In the genomic region with DNA sequence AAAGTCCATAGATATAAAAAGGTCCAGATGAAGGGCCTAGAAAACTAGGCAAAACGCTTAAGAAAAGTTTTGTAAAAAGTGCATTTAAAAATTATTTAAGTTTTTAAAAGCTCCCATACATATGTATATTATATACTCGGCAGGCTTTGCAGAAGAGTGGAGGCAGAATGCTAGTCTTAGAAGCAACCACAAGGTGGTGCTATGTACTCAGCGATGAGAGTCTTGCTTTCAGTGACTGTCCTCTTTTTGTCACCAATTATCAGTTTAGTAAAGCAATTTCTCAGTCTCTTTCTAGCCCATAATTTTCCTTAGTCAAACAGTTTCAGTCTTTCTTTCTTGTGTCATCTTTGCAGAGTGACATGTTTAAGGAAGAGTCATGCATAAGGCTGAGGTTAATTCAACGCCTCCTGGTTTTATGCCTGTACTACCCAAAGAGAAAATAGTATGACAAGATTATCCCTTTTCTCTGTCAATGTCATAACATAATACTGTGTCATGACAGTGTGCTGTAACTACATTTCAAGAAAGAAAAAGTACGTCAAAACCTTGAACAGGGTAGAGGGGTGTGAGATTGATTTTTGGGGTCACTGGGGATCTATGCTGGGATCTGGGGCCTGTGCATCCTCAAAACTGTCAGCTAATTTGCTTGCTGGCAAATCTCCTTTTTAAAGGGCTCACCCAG, we compare ENCODE assay signal across 8 mouse cellular contexts. TPM values are rescaled to one million over a fixed set of nuclear protein-coding genes. Genes with fewer than 3 reads are reported as not detected.
DNase-seq lines count a peak whose midpoint lies in the region; ATAC-seq and TF ChIP-seq lines count a peak whose summit lies in the region.

No protein-coding gene starts in this region.

- no peak for DNase-seq in forebrain, embryonic 11.5 days (ENCODE audit: low spot score)
- DNase-seq in forebrain, embryonic 10.5 days (ENCODE audit: extremely low spot score, low spot score) = no peak
- peak; percentile 50 for DNase-seq in cerebellum, adult 9-10 months
- DNase-seq in heart, postnatal 10 days = peak; percentile 54 to 65
- DNase-seq in layer of hippocampus, adult 9-10 months (ENCODE audit: low spot score) = peak; percentile 51
- peak; percentile 71 for DNase-seq in mesoderm, embryonic 11.5 days (ENCODE audit: low read depth, low spot score)
- DNase-seq in ovary, postnatal 36 days (ENCODE audit: low spot score) = no peak

- no peaks in the 10 kb centered on the region for H3K27me3 ChIP-seq in forebrain, embryonic 11.5 days (ENCODE audit: control insufficient read depth, insufficient read depth, low read length)
- no peaks in the 10 kb centered on the region for H3K27me3 ChIP-seq in forebrain, embryonic 10.5 days (ENCODE audit: poor library complexity, severe bottlenecking)
- no peaks in the 10 kb centered on the region for H3K27me3 ChIP-seq in E14TG2a.4 (ENCODE audit: insufficient read depth, low read length)

- TF ChIP-seq CTCF in E14TG2a.4 (conservative IDR thresholded peaks at IDR 0.05; ENCODE audit: low read length) = peak; percentile 63

- no peaks in the 10 kb centered on the region for H3K36me3 ChIP-seq in forebrain, embryonic 11.5 days (ENCODE audit: control insufficient read depth, insufficient read depth, low read length)
- H3K36me3 ChIP-seq in forebrain, embryonic 10.5 days (replicated peaks) = no peaks in the 10 kb centered on the region
- H3K36me3 ChIP-seq in E14TG2a.4 (ENCODE audit: insufficient read depth, low read length) = no peaks in the 10 kb centered on the region

- no peaks in the 10 kb centered on the region for H3K4me1 ChIP-seq in forebrain, embryonic 11.5 days (replicated peaks; ENCODE audit: control insufficient read depth, insufficient read depth, low read length)
- H3K4me1 ChIP-seq in forebrain, embryonic 10.5 days = no peaks in the 10 kb centered on the region
- no peaks in the 10 kb centered on the region for H3K4me1 ChIP-seq in E14TG2a.4 (replicated peaks; ENCODE audit: low read depth, low read length)

- 33% methylated on average over 5 of the region's 5 CpGs for WGBS in forebrain, embryonic 11.5 days
- WGBS in forebrain, embryonic 10.5 days = 37% methylated on average over 5 of the region's 5 CpGs

- H3K27ac ChIP-seq in forebrain, embryonic 11.5 days (ENCODE audit: low read depth, low read length) = no peak overlapping the region
- H3K27ac ChIP-seq in forebrain, embryonic 10.5 days = no peak overlapping the region

- H3K4me2 ChIP-seq in forebrain, embryonic 11.5 days (ENCODE audit: low read depth, low read length, severe bottlenecking) = no peak overlapping the region

- H3K4me3 ChIP-seq in forebrain, embryonic 11.5 days (ENCODE audit: low read depth, low read length) = no peak overlapping the region
- H3K4me3 ChIP-seq in forebrain, embryonic 10.5 days = no peak overlapping the region
- no peak overlapping the region for H3K4me3 ChIP-seq in E14TG2a.4 (replicated peaks; ENCODE audit: low read length)

- intact Hi-C loops in heart, postnatal 10 days (cut with DNase I) = loop anchor here (1.0 to 10.0 kb wide), 3 partner anchors 123 to 601 kb away; no protein-coding TSS in a partner anchor

- no peaks in the 10 kb centered on the region for H3K9me3 ChIP-seq in forebrain, embryonic 11.5 days (ENCODE audit: control insufficient read depth, low read length)
- H3K9me3 ChIP-seq in forebrain, embryonic 10.5 days = no peaks in the 10 kb centered on the region
- peaks cover 6% of the 10 kb centered on the region; the same call in 1 of the 2 replicates for H3K9me3 ChIP-seq in E14TG2a.4 (ENCODE audit: low read length)

- ATAC-seq in forebrain, embryonic 11.5 days (replicated peaks; ENCODE audit: low FRiP score) = peak; percentile 83

- no peak overlapping the region for H3K9ac ChIP-seq in forebrain, embryonic 11.5 days (ENCODE audit: low read length)

RNA-seq across cellular contexts. Expression of gene Aplnr, which starts 12.7 kb away (rescaled TPM):
- polyA plus RNA-seq in forebrain, embryonic 11.5 days (2014; fragmentation: Nextera tagmentation; extraction: Ambion mirVana) = 30.0 and 34.1 TPM in 2 replicates
- polyA plus RNA-seq in forebrain, embryonic 10.5 days (2016; fragmentation: Nextera tagmentation; extraction: Ambion mirVana) = 37.6 and 38.8 TPM in 2 replicates
- total RNA-seq in heart, postnatal 10 days (2021) = 100 to 1,000 TPM; 149 to 219 TPM

Comparison
In these comparisons a context has a peak if more than half of its experiments do, and no peak if none do; other contexts are left out.
1. DNase-seq: peak in cerebellum, adult 9-10 months (single experiment), heart, postnatal 10 days (2 of 2), layer of hippocampus, adult 9-10 months (single experiment) and mesoderm, embryonic 11.5 days (single experiment); none in forebrain, embryonic 11.5 days (single experiment), forebrain, embryonic 10.5 days (single experiment) and ovary, postnatal 36 days (single experiment).